Mouse (Mus musculus) MEL (cell line): ENCODE results near the gene Scaper. TPM values are rescaled to one million over a fixed set of nuclear protein-coding genes. Genes with fewer than 3 reads are reported as not detected.

Experiments used
- DNase-seq: peaks from one replicate; pipeline ENCODE4 v3.0.0; 2011; ENCODE audit warnings: low read depth, low spot score
- H3K27ac ChIP-seq: 2 replicates; pipeline ENCODE4 v1.5.1; 2012; ENCODE audit warnings: low read depth, mild to moderate bottlenecking, control low read depth, low read length, moderate library complexity; ENCODE audit not compliant: control insufficient read depth
- H3K27me3 ChIP-seq, 2 experiments: fragments of 150-350 bp in 1 of 2; sonication (generic) in 1 of 2; 2 replicates each; pipeline ENCODE4 v1.6.1; 2012; ENCODE audit warnings: low read length in 2 of 2, mild to moderate bottlenecking in 2 of 2, improper control_type of control experiment in 1 of 2, moderate library complexity in 1 of 2; ENCODE audit not compliant: insufficient read depth in 2 of 2, control insufficient read depth in 1 of 2
- H3K36me3 ChIP-seq, 2 experiments: 2 replicates each; pipeline ENCODE4 v1.6.1; 2012 to 2014; ENCODE audit warnings: low read length in 2 of 2, improper control_type of control experiment in 1 of 2, inconsistent platforms in 1 of 2, mild to moderate bottlenecking in 1 of 2; ENCODE audit not compliant: insufficient read depth in 2 of 2, control insufficient read depth in 1 of 2
- H3K4me1 ChIP-seq, 2 experiments: fragments of 150-350 bp in 1 of 2; sonication (generic) in 1 of 2; 2 replicates each; pipeline ENCODE4 v1.6.1; 2012; ENCODE audit warnings: low read length in 2 of 2, improper control_type of control experiment in 1 of 2, mild to moderate bottlenecking in 1 of 2; ENCODE audit not compliant: insufficient read depth in 2 of 2, control insufficient read depth in 1 of 2
- H3K4me3 ChIP-seq, 2 experiments: fragments of 150-350 bp in 1 of 2; sonication (generic) in 1 of 2; 2 replicates each; pipeline ENCODE4 v1.5.1; 2012; ENCODE audit warnings: low read depth in 2 of 2, low read length in 2 of 2, mild to moderate bottlenecking in 2 of 2, moderate library complexity in 2 of 2, control low read depth in 1 of 2, improper control_type of control experiment in 1 of 2; ENCODE audit not compliant: control insufficient read depth in 1 of 2, insufficient read depth in 1 of 2
- H3K79me2 ChIP-seq: 2 replicates; pipeline ENCODE4 v1.6.1; 2012; ENCODE audit warnings: mild to moderate bottlenecking, low read length, moderate library complexity; ENCODE audit not compliant: control insufficient read depth, poor library complexity, insufficient read depth
- H3K9ac ChIP-seq: 2 replicates; pipeline ENCODE4 v1.6.1; 2012; ENCODE audit warnings: low read depth, mild to moderate bottlenecking, control low read depth, low read length, moderate library complexity; ENCODE audit not compliant: control insufficient read depth, poor library complexity, severe bottlenecking
- H3K9me3 ChIP-seq: fragments of 150-350 bp; sonication (generic); replicated peaks from 2 replicates; pipeline ENCODE4 v1.6.1; 2012; ENCODE audit warnings: mild to moderate bottlenecking, low read length, improper control_type of control experiment, moderate library complexity; ENCODE audit not compliant: insufficient read depth
- BHLHE40 ChIP-seq: IDR thresholded peaks from 2 replicates; pipeline ENCODE4 v1.6.1; 2012; ENCODE audit warnings: low read depth, mild to moderate bottlenecking, inconsistent platforms, low read length, improper control_type of control experiment, borderline replicate concordance
- CHD1 ChIP-seq: IDR thresholded peaks from 2 replicates; pipeline ENCODE4 v1.6.1; 2012; ENCODE audit warnings: low read depth, mild to moderate bottlenecking, inconsistent platforms, low read length, improper control_type of control experiment
- CHD2 ChIP-seq: IDR thresholded peaks from 2 replicates; pipeline ENCODE4 v1.6.1; 2011; ENCODE audit warnings: low read length, improper control_type of control experiment
- CTCF ChIP-seq, 3 experiments: IDR thresholded peaks in 2 of 3; conservative IDR thresholded peaks in 1 of 3; 2 replicates each; pipeline ENCODE4 v1.5.1; 2011 to 2012; ENCODE audit warnings: low read length in 3 of 3, low read depth in 2 of 3, mild to moderate bottlenecking in 2 of 3, improper control_type of control experiment in 1 of 3, inconsistent platforms in 1 of 3, mixed read lengths in 1 of 3, moderate library complexity in 1 of 3; ENCODE audit not compliant: control insufficient read depth in 1 of 3, insufficient read depth in 1 of 3, poor library complexity in 1 of 3, severe bottlenecking in 1 of 3
- E2F4 ChIP-seq: IDR thresholded peaks from 2 replicates; pipeline ENCODE4 v1.6.1; 2011; ENCODE audit warnings: low read depth, low read length, improper control_type of control experiment, borderline replicate concordance
- ELF1 ChIP-seq: IDR thresholded peaks from 2 replicates; pipeline ENCODE4 v1.6.1; 2014; ENCODE audit warnings: low read depth, mild to moderate bottlenecking, inconsistent platforms, low read length, improper control_type of control experiment, moderate library complexity
- ETS1 ChIP-seq: IDR thresholded peaks from 2 replicates; pipeline ENCODE4 v1.6.1; 2012; ENCODE audit warnings: low read depth, mild to moderate bottlenecking, inconsistent platforms, low read length, improper control_type of control experiment, moderate library complexity
- GABPA ChIP-seq: IDR thresholded peaks from 2 replicates; pipeline ENCODE4 v1.6.1; 2012; ENCODE audit warnings: low read depth, mild to moderate bottlenecking, inconsistent platforms, low read length, improper control_type of control experiment, moderate library complexity
- HCFC1 ChIP-seq: IDR thresholded peaks from 2 replicates; pipeline ENCODE4 v1.6.1; 2012; ENCODE audit warnings: low read depth, mild to moderate bottlenecking, inconsistent platforms, low read length, improper control_type of control experiment, moderate library complexity
- JUND ChIP-seq: IDR thresholded peaks from 2 replicates; pipeline ENCODE4 v1.6.1; 2011; ENCODE audit warnings: low read depth, mild to moderate bottlenecking, improper control_type of control experiment, low read length
- KAT2A ChIP-seq: conservative IDR thresholded peaks from 2 replicates; pipeline ENCODE4 v1.6.1; 2012; ENCODE audit warnings: low read depth, low read length, improper control_type of control experiment, inconsistent platforms
- MAFK ChIP-seq: IDR thresholded peaks from 2 replicates; pipeline ENCODE4 v1.6.1; 2011; ENCODE audit warnings: low read depth, mild to moderate bottlenecking, low read length, improper control_type of control experiment, borderline replicate concordance
- MAX ChIP-seq: IDR thresholded peaks from 2 replicates; pipeline ENCODE4 v1.6.1; 2011; ENCODE audit warnings: low read length, improper control_type of control experiment
- MAZ ChIP-seq: IDR thresholded peaks from 2 replicates; pipeline ENCODE4 v1.6.1; 2012; ENCODE audit warnings: low read depth, mild to moderate bottlenecking, inconsistent platforms, low read length, improper control_type of control experiment
- MEF2A ChIP-seq: IDR thresholded peaks from 2 replicates; pipeline ENCODE4 v1.6.1; 2014; ENCODE audit warnings: low read depth, mild to moderate bottlenecking, inconsistent platforms, low read length, improper control_type of control experiment; ENCODE audit not compliant: poor library complexity, insufficient replicate concordance, severe bottlenecking; ENCODE audit errors: extremely low read depth
- MYB ChIP-seq: IDR thresholded peaks from 2 replicates; pipeline ENCODE4 v1.6.1; 2011; ENCODE audit warnings: mild to moderate bottlenecking, low read depth, low read length, improper control_type of control experiment
- MYC ChIP-seq: IDR thresholded peaks from 2 replicates; pipeline ENCODE4 v1.6.1; 2011; ENCODE audit warnings: low read depth, mild to moderate bottlenecking, low read length, improper control_type of control experiment, moderate library complexity
- NELFE ChIP-seq: IDR thresholded peaks from 2 replicates; pipeline ENCODE4 v1.6.1; 2011; ENCODE audit warnings: low read depth, low read length, improper control_type of control experiment
- NRF1 ChIP-seq: IDR thresholded peaks from 2 replicates; pipeline ENCODE4 v1.6.1; 2014; ENCODE audit warnings: low read depth, mild to moderate bottlenecking, inconsistent platforms, low read length, improper control_type of control experiment, moderate library complexity; ENCODE audit not compliant: poor library complexity, insufficient read depth, severe bottlenecking
- POLR2A ChIP-seq, 2 experiments: IDR thresholded peaks; 2 replicates each; pipeline ENCODE4 v1.6.1; 2011 to 2012; ENCODE audit warnings: low read length in 2 of 2, mild to moderate bottlenecking in 2 of 2, control low read depth in 1 of 2, improper control_type of control experiment in 1 of 2, low read depth in 1 of 2, moderate library complexity in 1 of 2; ENCODE audit not compliant: control insufficient read depth in 1 of 2, insufficient read depth in 1 of 2, poor library complexity in 1 of 2
- POLR2AphosphoS2 ChIP-seq: IDR thresholded peaks from 2 replicates; pipeline ENCODE4 v1.6.1; 2011; ENCODE audit warnings: low read length, improper control_type of control experiment
- POLR2AphosphoS5 ChIP-seq: IDR thresholded peaks from 2 replicates; pipeline ENCODE4 v1.6.1; 2012; ENCODE audit warnings: low read depth, borderline replicate concordance, mild to moderate bottlenecking, inconsistent platforms, low read length, moderate library complexity, mixed read lengths
- RAD21 ChIP-seq: IDR thresholded peaks from 2 replicates; pipeline ENCODE4 v1.6.1; 2011; ENCODE audit warnings: mild to moderate bottlenecking, low read depth, low read length, improper control_type of control experiment
- RCOR1 ChIP-seq: IDR thresholded peaks from 2 replicates; pipeline ENCODE4 v1.6.1; 2012; ENCODE audit warnings: low read depth, mild to moderate bottlenecking, inconsistent platforms, low read length, improper control_type of control experiment
- SIN3A ChIP-seq: IDR thresholded peaks from 2 replicates; pipeline ENCODE4 v1.6.1; 2012; ENCODE audit warnings: low read length, improper control_type of control experiment, inconsistent platforms
- SMC3 ChIP-seq: IDR thresholded peaks from 2 replicates; pipeline ENCODE4 v1.6.1; 2011; ENCODE audit warnings: low read depth, low read length, improper control_type of control experiment
- TAL1 ChIP-seq: IDR thresholded peaks from 2 replicates; pipeline ENCODE4 v1.6.1; 2012; ENCODE audit warnings: mild to moderate bottlenecking, inconsistent platforms, low read length, moderate library complexity, mixed read lengths
- TCF12 ChIP-seq: IDR thresholded peaks from 2 replicates; pipeline ENCODE4 v1.6.1; 2014; ENCODE audit warnings: low read depth, mild to moderate bottlenecking, inconsistent platforms, low read length, improper control_type of control experiment, moderate library complexity
- UBTF ChIP-seq: IDR thresholded peaks from 2 replicates; pipeline ENCODE4 v1.6.1; 2012; ENCODE audit warnings: low read depth, mild to moderate bottlenecking, inconsistent platforms, low read length, improper control_type of control experiment, moderate library complexity, borderline replicate concordance; ENCODE audit not compliant: insufficient read depth
- USF1 ChIP-seq: IDR thresholded peaks from 2 replicates; pipeline ENCODE4 v1.6.1; 2014; ENCODE audit warnings: low read depth, mild to moderate bottlenecking, inconsistent platforms, low read length, improper control_type of control experiment, moderate library complexity
- USF2 ChIP-seq, 2 experiments: IDR thresholded peaks; 2 replicates each; pipeline ENCODE4 v1.6.1; 2011 to 2012; ENCODE audit warnings: improper control_type of control experiment in 2 of 2, low read length in 2 of 2, borderline replicate concordance in 1 of 2, inconsistent platforms in 1 of 2, low read depth in 1 of 2, mild to moderate bottlenecking in 1 of 2; ENCODE audit not compliant: insufficient read depth in 1 of 2
- ZC3H11A ChIP-seq: IDR thresholded peaks from 2 replicates; pipeline ENCODE4 v1.6.1; 2012; ENCODE audit warnings: low read depth, mild to moderate bottlenecking, inconsistent platforms, low read length, improper control_type of control experiment
- ZKSCAN1 ChIP-seq: IDR thresholded peaks from 2 replicates; pipeline ENCODE4 v1.6.1; 2012; ENCODE audit warnings: low read depth, mild to moderate bottlenecking, inconsistent platforms, low read length, improper control_type of control experiment, moderate library complexity
- ZNF384 ChIP-seq: IDR thresholded peaks from 2 replicates; pipeline ENCODE4 v1.6.1; 2012; ENCODE audit warnings: low read depth, mild to moderate bottlenecking, inconsistent platforms, low read length, improper control_type of control experiment
- polyA plus RNA-seq, 2 experiments: library from polyadenylated mRNA; stranded (reverse) in 1 of 2; unstranded in 1 of 2; fragments of >175 nt in 1 of 2; fragments of >200 nt in 1 of 2; gene quantifications; 2 replicates each; pipeline versions ENCODE4 v1.2.1 to v1.2.4; 2012; ENCODE audit warnings: low replicate concordance in 2 of 2, low read depth in 1 of 2; ENCODE audit not compliant: insufficient read length in 2 of 2, insufficient read depth in 1 of 2, missing spikeins in 1 of 2
- total RNA-seq: library from RNA; depleted of rRNA; stranded (reverse); fragments of 300-350 nt; gene quantifications from 2 replicates; pipeline ENCODE4 v1.2.3, GENCODE M21; 2012; rRNA removed

Gene Scaper
- total RNA-seq (3.8 and 3.9 TPM in 2 replicates), polyA plus RNA-seq (1 to 10 TPM in 1 of 2 experiments, not detected in 1; 4.1 TPM)

DNA sequence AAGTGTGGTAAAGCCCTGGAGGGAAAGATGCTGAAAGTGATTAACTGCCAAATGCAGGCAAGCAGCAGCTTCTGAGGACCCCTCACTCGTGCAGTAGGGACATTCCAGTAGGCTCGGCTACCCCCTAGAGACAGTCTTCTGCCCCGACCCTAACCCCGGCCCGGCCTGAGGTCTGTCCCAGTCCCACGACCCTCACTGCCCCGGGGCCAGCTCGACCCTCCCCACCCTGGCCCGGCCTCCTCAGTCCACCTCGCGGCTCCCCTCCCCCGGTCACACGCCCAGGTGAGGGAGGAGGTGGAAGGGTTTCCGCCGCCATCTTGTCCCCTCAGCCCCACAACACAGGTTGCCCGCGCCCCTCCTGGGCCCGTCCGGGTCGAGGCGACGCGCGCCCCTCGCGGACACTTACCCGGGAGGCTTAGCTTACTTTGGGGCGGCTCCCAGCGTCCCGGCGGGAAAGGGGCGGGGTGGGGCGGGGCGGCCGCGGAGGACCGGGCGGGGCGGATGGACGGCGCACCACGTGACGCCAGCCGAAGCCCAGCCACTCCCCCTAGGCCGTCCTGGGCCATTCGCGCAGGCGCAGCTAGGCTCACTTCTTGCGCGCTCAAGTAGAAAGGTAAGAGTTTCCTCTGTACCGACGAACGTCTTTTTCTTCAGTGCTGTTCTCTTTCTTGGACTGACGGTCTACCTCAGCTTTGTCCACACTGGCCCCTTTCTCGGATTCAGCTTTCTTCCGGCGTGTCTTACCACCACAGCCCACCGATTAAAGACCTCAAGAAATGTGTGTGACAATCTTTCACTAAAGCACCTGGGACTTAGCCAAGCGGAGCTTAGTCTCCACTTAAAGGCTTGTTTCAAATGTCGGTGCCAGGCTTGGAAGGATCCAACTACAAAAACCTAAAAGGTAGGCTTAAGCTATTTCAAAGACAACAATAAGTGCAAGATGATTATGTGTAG, at the start of gene Scaper:
TSS of gene Scaper (minus strand) at position 456 of the 954 bp plus-strand sequence.
- Histone ChIP-seq H3K4me3 (peak within 1 kb of the TSS; percentile 79 to 98), H3K79me2 (peaks cover 3% of the 10 kb centered on the region; the same call in 1 of the 2 replicates), H3K9me3 (no peaks in the 10 kb centered on the region), H3K4me1 (peaks cover 0 to 7% of the 10 kb centered on the region in 2 experiments; a peak in 1 of 4 replicates), H3K27ac (peak within 1 kb of the TSS; percentile 39), H3K27me3 (no peaks in the 10 kb centered on the region), H3K36me3 (peaks cover 0 to 15% of the 10 kb centered on the region in 2 experiments; a peak in 2 of 4 replicates), H3K9ac (peak within 1 kb of the TSS; percentile 85)
- DNase-seq: peak; percentile 95
- peak; percentile 71 to 91 for TF ChIP-seq POLR2A (IDR thresholded peaks at IDR 0.05; ENCODE audit: control insufficient read depth in 1 of 2, insufficient read depth in 1 of 2, low read depth in 1 of 2, low read length in 2 of 2, poor library complexity in 1 of 2)
- TF ChIP-seq HCFC1: peak; percentile 61
- no peak for TF ChIP-seq UBTF
- peak; percentile 66; the same call in 1 of the 2 replicates for TF ChIP-seq MAZ
- TF ChIP-seq TAL1: no peak
- TF ChIP-seq RCOR1: no peak
- TF ChIP-seq ZKSCAN1: no peak
- TF ChIP-seq CTCF (IDR thresholded peaks at IDR 0.05 in 2 of 3, conservative IDR thresholded peaks at IDR 0.05 in 1 of 3; ENCODE audit: control insufficient read depth in 1 of 3, insufficient read depth in 1 of 3, low read depth in 2 of 3, low read length in 3 of 3, poor library complexity in 1 of 3, severe bottlenecking in 1 of 3): peak in 2 of 3 experiments; percentile 18 to 39; a peak in 2 of 6 replicates
- no peak for TF ChIP-seq SMC3
- TF ChIP-seq MYB: no peak
- no peak for TF ChIP-seq ETS1
- TF ChIP-seq E2F4: no peak
- no peak for TF ChIP-seq RAD21
- peak; percentile 62; the same call in 1 of the 2 replicates for TF ChIP-seq SIN3A
- no peak for TF ChIP-seq GABPA
- TF ChIP-seq MAFK: no peak
- TF ChIP-seq TCF12: no peak; the same call in 1 of the 2 replicates
- no peak for TF ChIP-seq MEF2A
- peak; percentile 86 for TF ChIP-seq NELFE
- peak; percentile 86 for TF ChIP-seq MAX
- TF ChIP-seq ZC3H11A: no peak
- TF ChIP-seq KAT2A: no peak; the same call in 1 of the 2 replicates
- no peak for TF ChIP-seq ELF1
- no peak for TF ChIP-seq CHD1
- no peak for TF ChIP-seq CHD2
- TF ChIP-seq BHLHE40: no peak
- TF ChIP-seq JUND: no peak
- TF ChIP-seq USF2 (IDR thresholded peaks at IDR 0.05; ENCODE audit: borderline replicate concordance in 1 of 2, insufficient read depth in 1 of 2, low read depth in 1 of 2, low read length in 2 of 2): peak in 1 of 2 experiments; percentile 89; a peak in 2 of 4 replicates
- no peak for TF ChIP-seq MYC
- peak; percentile 99 for TF ChIP-seq USF1
- TF ChIP-seq ZNF384: no peak
- peak; percentile 86 for TF ChIP-seq NRF1
- peak; percentile 91; the same call in 1 of the 2 replicates for TF ChIP-seq POLR2AphosphoS2
- no peak for TF ChIP-seq POLR2AphosphoS5
